Mouse (Mus musculus) embryonic facial prominence, embryonic 15.5 days (tissue): ENCODE measurements around the gene Dkkl1. TPM values are rescaled to one million over a fixed set of nuclear protein-coding genes. Genes with fewer than 3 reads are reported as not detected.

Experiments used
- ATAC-seq: fragments of 200-750 bp; cut with Nextera tagmentation; 2 replicates; pipeline ENCODE4 v1.8.0; 2017; ENCODE audit warnings: low read depth, moderate TSS enrichment; ENCODE audit not compliant: insufficient number of reproducible peaks, low FRiP score, low TSS enrichment
- H3K27ac ChIP-seq: fragments of 300-500 bp; sonication (generic); replicated peaks from 2 replicates; pipeline ENCODE4 v1.5.1; 2015; ENCODE audit warnings: mild to moderate bottlenecking, inconsistent platforms
- H3K27me3 ChIP-seq: fragments of 300-500 bp; sonication (generic); 2 replicates; pipeline ENCODE4 v1.6.1; 2015; ENCODE audit warnings: inconsistent platforms
- H3K36me3 ChIP-seq: fragments of 300-500 bp; sonication (generic); 2 replicates; pipeline ENCODE4 v1.6.1; 2015; ENCODE audit warnings: mild to moderate bottlenecking, inconsistent platforms
- H3K4me1 ChIP-seq: fragments of 300-500 bp; sonication (generic); 2 replicates; pipeline ENCODE4 v1.6.1; 2015; ENCODE audit warnings: inconsistent platforms
- H3K4me2 ChIP-seq: fragments of 300-500 bp; sonication (generic); replicated peaks from 2 replicates; pipeline ENCODE4 v1.6.1; 2015; ENCODE audit warnings: mild to moderate bottlenecking, inconsistent platforms
- H3K4me3 ChIP-seq: fragments of 300-500 bp; sonication (generic); replicated peaks from 2 replicates; pipeline ENCODE4 v1.5.1; 2015; ENCODE audit warnings: mild to moderate bottlenecking, inconsistent platforms
- H3K9ac ChIP-seq: fragments of 300-500 bp; sonication (generic); 2 replicates; pipeline ENCODE4 v1.6.1; 2015; ENCODE audit warnings: inconsistent platforms
- H3K9me3 ChIP-seq: fragments of 300-500 bp; sonication (generic); replicated peaks from 2 replicates; pipeline ENCODE4 v1.6.1; 2016; ENCODE audit warnings: inconsistent platforms
- WGBS: fragments of 180-500 bp; shearing (Covaris S2); methylation state at CpG from one replicate; pipeline ENCODE4 v1.1.7; 2015; 5-methylcytosine and 5-hydroxymethylcytosine counted together
- polyA plus RNA-seq: library from polyadenylated mRNA; unstranded; fragments of >200 nt; fragmentation: Nextera tagmentation; extraction: Ambion mirVana; gene quantifications from 2 replicates; pipeline ENCODE4 v1.2.1, GENCODE M21; 2015

Dkkl1 gene
- polyA plus RNA-seq, 1 experiment from 2014 or later, result 38.5 TPM

GRCm38 (mm10) chr7:45237747-45238699 lies 26.1 kb upstream of the Dkkl1 start:
- no peak overlapping the region for H3K4me3 ChIP-seq
- no peak overlapping the region for H3K4me2 ChIP-seq
- H3K27me3 ChIP-seq, result 0 out of 2 replicates have a peak, but pooled peaks cover 3% of the 10 kb centered on the region
- WGBS, result 73% methylated on average over 17 of the region's 17 CpGs
- H3K4me1 ChIP-seq, result peaks cover 35% of the 10 kb centered on the region
- peaks cover 8% of the 10 kb centered on the region for H3K36me3 ChIP-seq
- ATAC-seq, result no peak
- no peak overlapping the region for H3K9ac ChIP-seq
- H3K9me3 ChIP-seq, result no peaks in the 10 kb centered on the region
- no peak overlapping the region for H3K27ac ChIP-seq

DNA sequence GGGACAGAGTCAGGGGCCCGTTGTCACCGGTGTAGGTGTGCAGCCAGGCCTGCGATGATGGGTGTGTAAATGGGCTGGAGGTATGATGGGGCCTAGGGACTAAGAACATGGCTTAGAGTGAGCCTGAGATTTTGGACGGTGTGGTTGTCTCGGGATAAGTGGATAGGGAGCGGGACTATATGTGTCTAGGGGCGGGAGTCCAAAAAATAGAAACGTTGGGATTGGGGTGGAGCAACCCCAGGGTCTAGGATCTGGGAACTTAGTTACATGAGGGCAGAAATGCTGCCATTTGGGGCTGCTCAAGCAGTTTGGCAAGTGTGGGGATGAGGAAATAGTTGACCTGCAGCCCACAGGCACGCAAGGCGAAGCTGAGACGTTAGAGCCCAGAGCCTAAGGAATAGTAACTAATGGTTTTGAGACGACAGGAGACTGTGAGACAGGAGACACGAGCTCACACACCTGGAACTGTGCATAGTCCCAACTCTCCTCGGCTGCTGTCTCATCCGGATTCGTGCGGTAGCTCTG lies 23.8 kb upstream of the Dkkl1 start:
- WGBS, result 30% methylated on average over 17 of the region's 17 CpGs

DNA sequence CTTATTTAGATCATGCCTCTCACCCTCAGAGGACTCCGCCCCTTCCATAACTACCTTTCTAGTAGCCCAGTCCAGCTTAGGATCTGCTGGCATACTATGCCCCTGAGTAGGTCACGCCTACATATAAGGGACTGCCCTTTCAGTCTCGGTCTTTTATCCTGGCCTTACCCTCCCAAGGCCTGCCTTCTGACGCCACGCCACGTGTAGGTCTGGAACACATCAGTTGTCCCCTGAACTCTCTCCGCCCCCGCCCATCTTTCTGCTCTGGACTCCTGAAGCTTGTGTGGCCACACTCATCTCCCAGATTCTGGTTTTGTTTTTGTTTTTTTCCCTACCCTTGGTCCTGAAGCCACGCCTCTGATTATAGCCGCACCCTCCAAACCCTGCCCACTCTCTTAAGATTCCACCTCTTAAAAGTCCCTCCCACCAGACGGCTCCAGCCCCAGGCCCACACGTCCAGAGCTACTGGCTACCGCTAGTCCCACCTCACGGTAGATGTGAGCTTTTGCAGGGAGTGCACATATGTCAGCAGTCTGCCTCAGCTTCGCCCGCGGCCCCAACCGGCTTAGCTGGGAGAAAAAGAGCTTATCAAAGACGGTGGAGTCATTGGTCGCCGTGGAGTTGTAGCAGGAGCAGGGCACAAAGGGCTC lies 23.1 kb upstream of the Dkkl1 start:
- H3K9ac ChIP-seq, result no peak overlapping the region
- WGBS, result 6% methylated on average over 21 of the region's 21 CpGs

More for the DNA sequence above, 23.8 kb upstream of the Dkkl1 start:
- Histone ChIP-seq H3K36me3 (peaks cover 30% of the 10 kb centered on the region), H3K27me3 (0 out of 2 replicates have a peak, but pooled peaks cover 3% of the 10 kb centered on the region), H3K9ac (no peak overlapping the region), H3K4me1 (peaks cover 31% of the 10 kb centered on the region), H3K9me3 (no peaks in the 10 kb centered on the region), H3K4me2 (peak overlapping the region; percentile 44), H3K27ac (no peak overlapping the region; the same call in 1 of the 2 replicates), H3K4me3 (peak overlapping the region; percentile 29)
- ATAC-seq, result no peak

DNA sequence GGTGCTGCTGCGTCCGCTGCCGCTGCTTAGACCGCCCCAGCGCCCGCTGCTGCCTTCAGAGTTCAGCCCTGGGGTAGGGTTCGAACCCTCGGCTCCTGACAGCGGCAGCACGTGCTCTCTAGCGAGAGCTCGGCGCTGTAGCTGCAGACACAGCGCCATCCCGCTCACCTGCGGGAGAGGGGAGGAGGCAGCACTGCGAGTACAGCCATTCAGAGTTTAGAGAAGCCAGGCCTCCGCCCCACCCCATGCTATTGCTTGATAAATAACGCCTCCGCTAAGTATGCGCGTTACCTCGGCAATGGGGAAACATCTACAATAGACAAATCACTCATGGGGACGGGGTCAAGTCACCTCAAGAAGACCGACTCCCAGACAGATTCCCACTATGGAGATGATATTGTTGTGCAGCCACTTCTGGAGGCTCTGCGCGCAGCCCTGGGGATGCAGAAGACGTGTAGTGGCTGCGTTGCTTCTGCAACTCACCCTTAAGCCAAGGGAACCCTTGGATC lies 22.4 kb upstream of the Dkkl1 start:
- peak overlapping the region; percentile 55; the same call in 1 of the 2 replicates for H3K27ac ChIP-seq
- peaks cover 28% of the 10 kb centered on the region for H3K4me1 ChIP-seq
- H3K9me3 ChIP-seq, result no peaks in the 10 kb centered on the region
- WGBS, result 10% methylated on average over 29 of the region's 29 CpGs
- no peak for ATAC-seq
- peak overlapping the region; percentile 29 for H3K4me3 ChIP-seq
- no peak overlapping the region for H3K9ac ChIP-seq
- peaks cover 36% of the 10 kb centered on the region for H3K36me3 ChIP-seq
- 0 out of 2 replicates have a peak, but pooled peaks cover 3% of the 10 kb centered on the region for H3K27me3 ChIP-seq
- H3K4me2 ChIP-seq, result peak overlapping the region; percentile 44

More for the DNA sequence above, 23.1 kb upstream of the Dkkl1 start:
- peaks cover 28% of the 10 kb centered on the region for H3K4me1 ChIP-seq
- peak overlapping the region; percentile 55; the same call in 1 of the 2 replicates for H3K27ac ChIP-seq
- H3K4me3 ChIP-seq, result peak overlapping the region; percentile 29
- peak overlapping the region; percentile 44 for H3K4me2 ChIP-seq
- 0 out of 2 replicates have a peak, but pooled peaks cover 3% of the 10 kb centered on the region for H3K27me3 ChIP-seq
- H3K9me3 ChIP-seq, result no peaks in the 10 kb centered on the region
- H3K36me3 ChIP-seq, result peaks cover 30% of the 10 kb centered on the region
- ATAC-seq, result peak; percentile 72

DNA sequence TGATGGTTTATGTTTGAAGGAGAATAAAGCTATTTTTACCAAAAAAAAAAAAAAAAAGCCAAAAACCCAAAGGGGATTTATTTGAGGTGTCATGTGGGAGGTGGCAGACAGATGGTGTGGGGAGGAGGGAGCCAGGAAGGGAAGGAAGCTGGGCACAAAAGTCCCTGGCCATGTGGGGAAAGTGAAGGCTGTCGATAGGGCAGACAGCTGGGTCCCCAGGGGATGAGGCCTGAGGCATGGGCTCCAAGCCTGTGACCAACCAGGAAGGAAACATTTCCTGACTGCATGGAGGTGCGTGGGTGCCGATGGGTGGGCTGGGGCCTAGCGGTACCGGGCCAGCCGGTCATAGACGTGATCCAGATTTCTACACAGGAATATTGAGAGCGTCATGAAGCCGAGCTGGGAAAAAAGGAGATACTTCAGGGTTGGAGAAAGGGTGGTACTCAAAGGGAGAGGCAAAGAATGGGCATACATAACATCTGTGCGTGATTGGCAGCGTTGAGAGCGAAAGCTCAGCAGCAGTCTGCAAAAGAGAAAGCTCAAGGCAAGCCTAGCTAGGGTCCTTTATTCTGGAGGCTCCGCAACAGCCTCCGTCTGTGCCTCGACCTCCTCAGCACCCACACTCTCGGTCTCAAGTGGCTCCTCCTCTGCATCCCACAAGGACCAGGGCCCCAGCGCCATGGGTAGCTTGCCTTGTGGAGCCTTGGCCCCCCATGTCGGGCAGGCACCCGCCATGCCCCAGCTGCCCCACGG lies 21.8 kb upstream of the Dkkl1 start:
- Histone ChIP-seq H3K4me3 (peak overlapping the region; percentile 29; the same call in 1 of the 2 replicates), H3K27me3 (no peaks in the 10 kb centered on the region), H3K27ac (0 out of 2 replicates have a peak overlapping the region, but pooled peaks have one; percentile 5), H3K4me1 (peaks cover 28% of the 10 kb centered on the region), H3K9me3 (no peaks in the 10 kb centered on the region), H3K36me3 (peaks cover 42% of the 10 kb centered on the region), H3K4me2 (peak overlapping the region; percentile 44), H3K9ac (no peak overlapping the region)
- no peak for ATAC-seq
- 34% methylated on average over 20 of the region's 20 CpGs for WGBS

DNA sequence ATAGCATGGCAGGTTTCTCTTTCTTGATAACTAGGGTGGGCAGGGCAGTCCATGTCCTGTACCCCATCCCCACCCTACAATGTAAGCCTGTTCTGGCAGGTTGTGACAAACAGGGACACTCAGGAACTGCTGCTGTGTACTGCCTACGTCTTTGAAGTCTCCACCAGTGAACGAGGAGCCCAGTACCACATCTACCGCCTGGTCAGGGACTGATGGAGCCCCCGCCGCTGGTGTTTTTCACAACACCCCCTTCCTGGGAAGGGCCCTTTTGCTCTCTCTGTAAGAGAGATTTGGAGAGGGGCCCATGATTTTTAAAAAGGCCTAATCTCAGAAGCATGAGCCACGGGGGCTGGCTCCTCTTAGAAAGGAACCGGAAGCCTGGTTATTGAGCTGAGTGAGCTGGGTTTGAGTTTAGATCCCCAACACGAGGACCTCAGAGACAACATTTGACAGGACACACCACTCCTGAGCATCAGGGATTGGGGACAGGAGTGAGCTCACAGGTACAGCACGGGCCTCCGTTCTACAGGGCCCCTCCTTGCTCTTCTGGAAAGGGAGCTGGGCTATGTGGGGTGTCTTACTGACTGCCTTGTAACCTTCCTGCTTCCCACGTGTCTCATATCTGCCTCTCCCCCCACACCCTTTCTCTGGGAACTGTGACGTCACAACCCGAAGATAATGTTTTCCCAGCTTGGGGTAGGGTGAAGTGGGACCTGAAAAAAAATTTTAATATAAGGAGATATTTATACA lies 20.9 kb upstream of the Dkkl1 start:
- H3K4me3 ChIP-seq, result no peak overlapping the region
- no peak overlapping the region for H3K27ac ChIP-seq
- no peaks in the 10 kb centered on the region for H3K27me3 ChIP-seq
- H3K4me2 ChIP-seq, result no peak overlapping the region
- no peak overlapping the region for H3K9ac ChIP-seq
- peaks cover 28% of the 10 kb centered on the region for H3K4me1 ChIP-seq
- 65% methylated on average over 13 of the region's 13 CpGs for WGBS
- peaks cover 51% of the 10 kb centered on the region for H3K36me3 ChIP-seq
- no peak for ATAC-seq
- no peaks in the 10 kb centered on the region for H3K9me3 ChIP-seq

DNA sequence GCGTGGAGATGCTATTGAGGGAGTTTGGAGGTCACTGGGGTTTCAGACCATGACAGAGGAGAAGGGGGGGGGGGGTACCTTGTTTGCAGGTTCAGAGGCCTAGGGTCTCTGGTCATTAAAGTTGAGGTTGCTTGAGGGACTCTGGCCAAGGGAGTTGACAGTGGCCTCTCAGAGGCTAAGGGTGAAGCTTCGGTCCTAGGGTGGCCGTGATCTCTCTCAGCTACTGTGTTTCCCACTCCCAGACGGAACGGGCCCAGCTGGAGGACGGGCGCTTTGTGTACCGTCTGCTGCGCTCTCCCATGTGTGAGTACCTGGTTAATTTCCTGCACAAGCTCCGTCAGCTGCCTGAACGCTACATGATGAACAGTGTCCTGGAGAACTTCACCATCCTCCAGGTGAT lies 20.0 kb upstream of the Dkkl1 start:
- no peak for ATAC-seq
- Histone ChIP-seq H3K27me3 (no peaks in the 10 kb centered on the region), H3K27ac (no peak overlapping the region), H3K4me1 (peaks cover 28% of the 10 kb centered on the region), H3K9ac (no peak overlapping the region), H3K36me3 (peaks cover 58% of the 10 kb centered on the region), H3K4me2 (no peak overlapping the region), H3K4me3 (no peak overlapping the region), H3K9me3 (no peaks in the 10 kb centered on the region)
- WGBS, result 84% methylated on average over 11 of the region's 11 CpGs

DNA sequence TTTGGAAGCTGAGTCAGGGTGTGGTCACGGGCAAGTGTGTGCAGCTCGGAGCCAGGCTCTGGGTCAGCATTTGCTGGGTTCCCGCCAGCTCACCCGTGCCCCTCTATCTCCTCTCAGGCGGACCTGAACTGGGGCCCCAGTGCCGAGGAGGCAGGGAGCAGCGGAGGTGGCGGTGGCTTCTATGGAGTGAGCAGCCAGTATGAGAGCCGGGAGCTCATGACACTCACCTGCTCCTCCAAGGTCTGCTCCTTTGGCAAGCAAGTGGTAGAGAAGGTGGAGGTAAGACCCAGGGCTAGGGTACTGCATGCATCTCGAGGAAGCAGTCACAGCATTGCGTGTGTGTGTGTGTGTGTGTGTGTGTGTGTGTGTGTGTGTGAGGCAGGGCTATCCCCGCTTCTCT lies 19.2 kb upstream of the Dkkl1 start:
- H3K9ac ChIP-seq, result no peak overlapping the region
- no peak overlapping the region for H3K4me3 ChIP-seq
- 91% methylated on average over 12 of the region's 12 CpGs for WGBS
- peaks cover 28% of the 10 kb centered on the region for H3K4me1 ChIP-seq
- no peak for ATAC-seq
- no peaks in the 10 kb centered on the region for H3K9me3 ChIP-seq
- H3K27me3 ChIP-seq, result no peaks in the 10 kb centered on the region
- no peak overlapping the region for H3K4me2 ChIP-seq
- no peak overlapping the region for H3K27ac ChIP-seq
- H3K36me3 ChIP-seq, result peaks cover 65% of the 10 kb centered on the region

DNA sequence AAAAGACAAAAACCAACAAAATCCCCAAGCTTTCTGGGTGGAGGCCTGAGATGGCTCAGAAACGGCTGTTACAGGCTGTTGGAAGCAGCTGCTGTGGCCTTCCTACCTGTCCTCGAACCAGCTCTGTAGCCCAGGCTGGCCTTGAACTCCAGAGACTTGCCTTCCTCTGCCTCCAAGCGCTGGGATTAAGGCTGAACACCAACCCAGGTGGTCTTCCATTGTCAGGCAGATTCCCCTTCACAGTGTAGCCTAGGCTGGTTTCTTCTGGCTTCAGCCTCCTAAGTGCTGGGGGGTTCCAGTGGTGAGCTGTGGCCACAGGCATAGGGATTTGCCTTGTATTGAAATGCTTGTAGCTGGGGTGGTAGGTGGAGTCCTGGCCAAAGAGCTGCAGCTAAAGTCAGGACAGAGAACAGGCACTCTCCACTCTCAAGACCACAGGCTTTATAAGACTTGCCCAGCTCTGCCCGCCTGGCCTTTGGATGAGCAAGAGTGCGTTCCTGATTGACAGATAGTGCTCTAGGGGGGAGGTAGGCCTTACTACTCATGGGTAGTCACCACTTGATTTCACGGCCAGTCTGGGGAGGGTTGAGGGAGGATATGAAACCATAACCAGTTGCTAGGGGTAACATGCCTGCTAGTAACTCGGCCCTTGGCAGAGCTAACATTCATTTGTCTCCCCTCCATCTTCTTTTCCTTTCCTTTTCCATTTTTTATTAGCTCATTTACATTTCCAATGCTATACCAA lies 17.7 kb upstream of the Dkkl1 start:
- no peak overlapping the region for H3K27ac ChIP-seq

More for the DNA sequence above, 17.7 kb upstream of the Dkkl1 start:
- H3K9ac ChIP-seq, result no peak overlapping the region
- H3K27me3 ChIP-seq, result no peaks in the 10 kb centered on the region
- H3K9me3 ChIP-seq, result no peaks in the 10 kb centered on the region
- no peak overlapping the region for H3K4me3 ChIP-seq
- WGBS, result 79% methylated on average over 7 of the region's 7 CpGs
- no peak for ATAC-seq
- no peak overlapping the region for H3K4me2 ChIP-seq
- H3K4me1 ChIP-seq, result peaks cover 16% of the 10 kb centered on the region
- peaks cover 81% of the 10 kb centered on the region for H3K36me3 ChIP-seq
